Mouse (Mus musculus): Measurements from ENCODE around the gene Macrod2. TPM values are rescaled to one million over a fixed set of nuclear protein-coding genes. Genes with fewer than 3 reads are reported as not detected.

The Macrod2 gene
- polyA plus RNA-seq, 1 experiment from 2014 or later, result 22.7 TPM

- WGBS, result 83% methylated on average over 4 of the region's 4 CpGs
Measured at GRCm38 (mm10) chr2:142243483-142243882, 1848.4 kb downstream of the Macrod2 start.

GRCm38 (mm10) chr2:142250383-142250782, 1855.3 kb downstream of the Macrod2 start:
- no peak overlapping the region for H3K4me3 ChIP-seq
- no peaks in the 10 kb centered on the region for H3K36me3 ChIP-seq
- H3K4me1 ChIP-seq (replicated peaks), result no peaks in the 10 kb centered on the region
- WGBS, result 37% methylated on average over 4 of the region's 4 CpGs
- no peak overlapping the region for H3K9ac ChIP-seq
- peaks cover 7% of the 10 kb centered on the region; the same call in 1 of the 2 replicates for H3K27me3 ChIP-seq (replicated peaks)
- ATAC-seq (ENCODE audit: insufficient number of reproducible peaks, low FRiP score), result no peak
- no peak overlapping the region for H3K4me2 ChIP-seq
- H3K9me3 ChIP-seq (replicated peaks), result no peaks in the 10 kb centered on the region
- no peak overlapping the region for H3K27ac ChIP-seq (ENCODE audit: poor library complexity, severe bottlenecking)

More at GRCm38 (mm10) chr2:142243483-142243882, 1848.4 kb downstream of the Macrod2 start:
- Histone ChIP-seq H3K9ac (no peak overlapping the region), H3K27ac (ENCODE audit: poor library complexity, severe bottlenecking) (no peak overlapping the region), H3K9me3 (replicated peaks) (no peaks in the 10 kb centered on the region), H3K27me3 (replicated peaks) (no peaks in the 10 kb centered on the region), H3K4me1 (replicated peaks) (peaks cover 11% of the 10 kb centered on the region), H3K36me3 (no peaks in the 10 kb centered on the region), H3K4me3 (no peak overlapping the region), H3K4me2 (no peak overlapping the region)
- ATAC-seq (ENCODE audit: insufficient number of reproducible peaks, low FRiP score), result no peak

- H3K9me3 ChIP-seq (replicated peaks), result no peaks in the 10 kb centered on the region
- no peak overlapping the region for H3K9ac ChIP-seq
- 86% methylated on average over 2 of the region's 2 CpGs for WGBS
- peaks cover 7% of the 10 kb centered on the region; the same call in 1 of the 2 replicates for H3K27me3 ChIP-seq (replicated peaks)
- no peak overlapping the region for H3K27ac ChIP-seq (ENCODE audit: poor library complexity, severe bottlenecking)
- ATAC-seq (ENCODE audit: insufficient number of reproducible peaks, low FRiP score), result no peak
- no peak overlapping the region for H3K4me2 ChIP-seq
- H3K4me1 ChIP-seq (replicated peaks), result no peaks in the 10 kb centered on the region
- H3K36me3 ChIP-seq, result no peaks in the 10 kb centered on the region
- H3K4me3 ChIP-seq, result no peak overlapping the region
Measured at GRCm38 (mm10) chr2:142251518-142251917, 1856.4 kb downstream of the Macrod2 start.

- H3K4me2 ChIP-seq, result peak overlapping the region; percentile 41; the same call in 1 of the 2 replicates
- no peak overlapping the region for H3K4me3 ChIP-seq
- WGBS, result 21% methylated on average over 11 of the region's 11 CpGs
- H3K27ac ChIP-seq (ENCODE audit: poor library complexity, severe bottlenecking), result no peak overlapping the region
- no peak for ATAC-seq (ENCODE audit: insufficient number of reproducible peaks, low FRiP score)
- H3K36me3 ChIP-seq, result no peaks in the 10 kb centered on the region
- peaks cover 7% of the 10 kb centered on the region; the same call in 1 of the 2 replicates for H3K27me3 ChIP-seq (replicated peaks)
- H3K9me3 ChIP-seq (replicated peaks), result no peaks in the 10 kb centered on the region
- H3K9ac ChIP-seq, result no peak overlapping the region
- H3K4me1 ChIP-seq (replicated peaks), result no peaks in the 10 kb centered on the region
Measured at GRCm38 (mm10) chr2:142253913-142254312, 1858.8 kb downstream of the Macrod2 start.

GRCm38 (mm10) chr2:142254566-142254965, 1859.5 kb downstream of the Macrod2 start:
- Histone ChIP-seq H3K4me3 (no peak overlapping the region), H3K27me3 (replicated peaks) (peaks cover 7% of the 10 kb centered on the region; the same call in 1 of the 2 replicates), H3K4me2 (no peak overlapping the region), H3K9ac (no peak overlapping the region), H3K4me1 (replicated peaks) (no peaks in the 10 kb centered on the region), H3K36me3 (no peaks in the 10 kb centered on the region), H3K27ac (ENCODE audit: poor library complexity, severe bottlenecking) (no peak overlapping the region), H3K9me3 (replicated peaks) (no peaks in the 10 kb centered on the region)
- ATAC-seq (ENCODE audit: insufficient number of reproducible peaks, low FRiP score), result no peak
- WGBS, result 79% methylated on average over 6 of the region's 6 CpGs

GRCm38 (mm10) chr2:142257501-142257900, 1862.4 kb downstream of the Macrod2 start:
- Histone ChIP-seq H3K27ac (ENCODE audit: poor library complexity, severe bottlenecking) (no peak overlapping the region), H3K4me2 (no peak overlapping the region), H3K9me3 (replicated peaks) (no peaks in the 10 kb centered on the region), H3K36me3 (no peaks in the 10 kb centered on the region), H3K9ac (no peak overlapping the region; the same call in 1 of the 2 replicates), H3K4me1 (replicated peaks) (no peaks in the 10 kb centered on the region), H3K27me3 (replicated peaks) (0 out of 2 replicates have a peak, but pooled peaks cover 3% of the 10 kb centered on the region), H3K4me3 (no peak overlapping the region)
- ATAC-seq (ENCODE audit: insufficient number of reproducible peaks, low FRiP score), result no peak
- 71% methylated on average over 1 of the region's 1 CpGs for WGBS

- Histone ChIP-seq H3K4me3 (no peak overlapping the region), H3K27me3 (replicated peaks) (no peaks in the 10 kb centered on the region), H3K4me1 (replicated peaks) (no peaks in the 10 kb centered on the region), H3K27ac (ENCODE audit: poor library complexity, severe bottlenecking) (no peak overlapping the region), H3K4me2 (no peak overlapping the region), H3K36me3 (no peaks in the 10 kb centered on the region), H3K9me3 (replicated peaks) (no peaks in the 10 kb centered on the region), H3K9ac (no peak overlapping the region)
- WGBS, result 82% methylated on average over 6 of the region's 6 CpGs
- no peak for ATAC-seq (ENCODE audit: insufficient number of reproducible peaks, low FRiP score)
Measured at GRCm38 (mm10) chr2:142261046-142261445, 1865.9 kb downstream of the Macrod2 start.

GRCm38 (mm10) chr2:142264697-142265096, 1869.6 kb downstream of the Macrod2 start:
- Histone ChIP-seq H3K9ac (no peak overlapping the region), H3K27me3 (replicated peaks) (no peaks in the 10 kb centered on the region), H3K4me1 (replicated peaks) (no peaks in the 10 kb centered on the region), H3K9me3 (replicated peaks) (no peaks in the 10 kb centered on the region), H3K36me3 (no peaks in the 10 kb centered on the region), H3K4me3 (no peak overlapping the region), H3K4me2 (no peak overlapping the region), H3K27ac (ENCODE audit: poor library complexity, severe bottlenecking) (no peak overlapping the region)
- ATAC-seq (ENCODE audit: insufficient number of reproducible peaks, low FRiP score), result no peak
- 74% methylated on average over 2 of the region's 2 CpGs for WGBS

- 72% methylated on average over 2 of the region's 2 CpGs for WGBS
Measured at GRCm38 (mm10) chr2:142267836-142268235, 1872.7 kb downstream of the Macrod2 start.

GRCm38 (mm10) chr2:142286761-142287160, 1891.7 kb downstream of the Macrod2 start:
- ATAC-seq (ENCODE audit: insufficient number of reproducible peaks, low FRiP score), result no peak
- no peak overlapping the region for H3K4me2 ChIP-seq
- H3K36me3 ChIP-seq, result no peaks in the 10 kb centered on the region
- WGBS, result 30% methylated on average over 1 of the region's 1 CpGs
- no peaks in the 10 kb centered on the region for H3K9me3 ChIP-seq (replicated peaks)
- no peak overlapping the region for H3K27ac ChIP-seq (ENCODE audit: poor library complexity, severe bottlenecking)
- no peaks in the 10 kb centered on the region for H3K4me1 ChIP-seq (replicated peaks)
- H3K9ac ChIP-seq, result no peak overlapping the region
- no peak overlapping the region for H3K4me3 ChIP-seq
- H3K27me3 ChIP-seq (replicated peaks), result no peaks in the 10 kb centered on the region

More at GRCm38 (mm10) chr2:142267836-142268235, 1872.7 kb downstream of the Macrod2 start:
- no peak overlapping the region for H3K27ac ChIP-seq (ENCODE audit: poor library complexity, severe bottlenecking)
- no peak for ATAC-seq (ENCODE audit: insufficient number of reproducible peaks, low FRiP score)
- no peak overlapping the region for H3K4me2 ChIP-seq
- H3K9me3 ChIP-seq (replicated peaks), result no peaks in the 10 kb centered on the region
- H3K4me3 ChIP-seq, result no peak overlapping the region
- no peaks in the 10 kb centered on the region for H3K4me1 ChIP-seq (replicated peaks)
- no peaks in the 10 kb centered on the region for H3K27me3 ChIP-seq (replicated peaks)
- no peak overlapping the region for H3K9ac ChIP-seq
- H3K36me3 ChIP-seq, result no peaks in the 10 kb centered on the region

- Histone ChIP-seq H3K36me3 (no peaks in the 10 kb centered on the region), H3K27me3 (replicated peaks) (no peaks in the 10 kb centered on the region), H3K4me1 (replicated peaks) (no peaks in the 10 kb centered on the region), H3K4me3 (no peak overlapping the region), H3K27ac (ENCODE audit: poor library complexity, severe bottlenecking) (no peak overlapping the region), H3K4me2 (no peak overlapping the region), H3K9ac (no peak overlapping the region), H3K9me3 (replicated peaks) (no peaks in the 10 kb centered on the region)
- no peak for ATAC-seq (ENCODE audit: insufficient number of reproducible peaks, low FRiP score)
- 77% methylated on average over 4 of the region's 4 CpGs for WGBS
Measured at GRCm38 (mm10) chr2:142294831-142295230, 1899.7 kb downstream of the Macrod2 start.

Data from heart, embryonic 12.5 days (tissue).